Mouse (Mus musculus) erythroid progenitor cell, adult 5-6 weeks (primary cell): ENCODE measurements at regions not wholly inside any gene's neighbourhood (a gene's known extent, or its start where the extent isn't known, plus 50 kb on each side); places are given as distances from the start of the nearest gene placed in this dataset.

Source experiments
- ATAC-seq: replicated peaks from 2 replicates; pipeline ENCODE4 v1.8.0; 2016; ENCODE audit warnings: moderate number of reproducible peaks, mild to moderate bottlenecking, moderate TSS enrichment, inconsistent platforms; ENCODE audit not compliant: poor library complexity, low FRiP score, severe bottlenecking

GRCm38 (mm10) chr2:131436149-131436548, 55.1 kb upstream of the Smox start:
- no peak for ATAC-seq

GRCm38 (mm10) chr2:131430474-131430873, 60.8 kb upstream of the Smox start:
- no peak for ATAC-seq

- ATAC-seq = no peak
Observed at GRCm38 (mm10) chr2:131428089-131428488, 63.2 kb upstream of the Smox start.

GRCm38 (mm10) chr2:131426941-131427340, 64.4 kb upstream of the Smox start:
- no peak for ATAC-seq

- no peak for ATAC-seq
Observed at GRCm38 (mm10) chr2:131423616-131424320, 67.5 kb upstream of the Smox start.

- ATAC-seq = peak; percentile 88
Observed at GRCm38 (mm10) chr2:131422907-131423445, 68.3 kb upstream of the Smox start.

GRCm38 (mm10) chr2:131418130-131418529, 65.4 kb upstream of the Rnf24 start:
- no peak for ATAC-seq

GRCm38 (mm10) chr2:131417472-131417871, 64.8 kb upstream of the Rnf24 start:
- no peak for ATAC-seq

- ATAC-seq = peak; percentile 58; the same call in 1 of the 2 replicates
Observed at GRCm38 (mm10) chr2:131416482-131416881, 63.8 kb upstream of the Rnf24 start.

- ATAC-seq = no peak
Observed at GRCm38 (mm10) chr2:131410906-131411520, 58.3 kb upstream of the Rnf24 start.

GRCm38 (mm10) chr2:131407337-131407736, 54.6 kb upstream of the Rnf24 start:
- no peak for ATAC-seq

GRCm38 (mm10) chr2:131404218-131404555, 51.5 kb upstream of the Rnf24 start:
- ATAC-seq = no peak

- no peak for ATAC-seq
Observed at GRCm38 (mm10) chr2:131403543-131404217, 51.0 kb upstream of the Rnf24 start.
